Mouse (Mus musculus) retina, postnatal 1 day (tissue): Measurements from ENCODE around the gene Selplg.
"Not testable (repeated sequence)": the region's sequence is repeated elsewhere in the genome, so short reads cannot be mapped to it uniquely, and the experiment has no call there.

ENCODE experiments used
- DNase-seq: peaks from one replicate; pipeline ENCODE4 v3.0.0-alpha.2; 2012

Selplg gene

DNA sequence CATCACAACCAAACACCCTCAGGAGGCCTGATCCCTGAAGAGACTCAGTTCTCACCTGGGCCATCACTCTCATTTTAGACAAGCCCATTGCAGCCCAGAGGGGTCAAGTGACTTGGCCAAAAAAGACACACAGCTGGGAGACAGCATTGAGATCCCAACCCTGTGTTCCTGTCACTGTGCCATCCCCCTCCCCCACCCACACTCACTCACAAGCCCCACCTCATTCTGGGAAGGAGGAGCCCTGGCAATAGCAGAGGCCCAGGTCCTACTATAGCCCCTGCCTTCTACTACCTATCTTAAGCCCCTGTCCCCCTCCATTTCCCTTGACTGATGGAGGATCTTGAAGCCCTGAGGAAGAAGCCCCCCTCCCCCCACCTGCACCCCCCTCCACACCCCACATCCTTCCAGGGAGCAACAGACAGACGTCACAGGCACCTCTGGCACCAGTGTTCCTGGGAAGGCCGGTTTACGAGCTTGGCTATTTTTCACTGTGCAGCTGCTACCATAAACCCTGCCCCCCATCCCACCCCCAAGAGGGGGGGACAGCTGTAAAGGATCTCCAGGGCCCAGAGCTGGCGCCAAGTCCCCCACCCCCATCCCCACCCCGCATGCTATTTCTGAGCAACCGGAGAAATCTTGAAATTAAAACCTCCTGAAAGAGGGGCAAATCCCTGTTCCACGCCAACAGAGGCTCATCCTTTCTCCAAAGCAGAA lies 43.2 kb downstream of the Selplg start:
- DNase-seq, result no peak

DNA sequence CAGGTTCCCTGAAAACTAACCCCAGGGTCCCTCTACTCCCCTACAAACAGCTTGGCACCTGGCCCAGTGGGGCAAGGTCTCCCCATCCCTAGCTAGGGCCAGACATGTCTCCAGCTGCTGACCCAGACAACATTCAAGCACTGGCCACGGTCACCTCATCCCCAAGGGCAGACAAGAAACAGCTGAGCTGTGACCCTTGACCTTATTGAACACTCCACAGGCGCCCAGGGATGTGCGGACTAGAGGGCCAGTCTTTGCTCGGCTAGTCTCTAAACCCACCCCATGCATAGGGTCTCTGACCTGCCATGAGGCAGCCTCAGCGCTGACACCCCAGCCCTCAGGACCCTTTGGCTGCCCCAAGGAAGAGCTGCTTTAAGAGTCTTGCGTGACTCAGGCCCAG lies 43.8 kb downstream of the Selplg start:
- no peak for DNase-seq

DNA sequence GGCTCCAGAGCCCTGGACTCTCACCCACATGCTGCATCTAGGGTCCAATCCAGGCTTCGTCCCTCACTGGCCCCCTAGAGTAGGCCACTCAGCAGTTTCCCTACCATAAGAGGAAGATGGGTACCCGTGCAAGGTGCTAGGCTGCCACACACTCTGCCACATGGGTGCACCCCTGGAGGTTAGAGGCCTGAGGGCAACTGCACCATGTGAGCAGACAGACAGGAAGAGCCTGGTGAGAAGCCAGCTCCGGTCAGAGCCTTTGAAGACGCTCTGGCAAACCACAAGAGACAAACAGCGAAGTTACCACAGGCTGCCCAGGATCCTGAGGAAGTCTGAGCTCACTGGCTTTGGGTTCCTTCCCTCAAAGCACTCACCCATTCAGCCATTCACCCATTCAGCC lies 45.5 kb downstream of the Selplg start:
- no peak for DNase-seq

GRCm38 (mm10) chr5:113784104-113784503 lies 48.3 kb downstream of the Selplg start:
- not testable (repeated sequence) for DNase-seq

DNA sequence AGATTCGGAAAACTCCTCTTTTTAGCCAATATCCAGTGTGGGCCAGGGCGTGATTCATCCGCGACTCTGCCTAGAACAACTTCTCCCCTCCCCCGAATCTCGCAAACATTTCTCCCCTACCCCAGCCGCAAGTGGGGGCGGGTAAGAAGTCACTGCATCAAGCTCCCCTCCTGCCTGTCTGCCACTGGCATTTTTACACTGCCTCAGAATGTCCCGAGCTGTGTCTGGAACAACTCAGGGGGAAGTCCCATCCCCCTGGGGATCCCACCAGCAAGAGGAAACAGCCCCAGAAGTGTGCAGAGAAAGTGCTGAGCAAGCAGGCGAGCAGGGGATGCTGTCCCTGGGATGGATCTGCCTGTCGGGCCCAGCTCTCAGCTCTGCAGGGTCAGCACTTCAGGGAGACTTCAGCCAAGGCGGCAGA lies 48.9 kb downstream of the Selplg start:
- DNase-seq, result no peak

DNA sequence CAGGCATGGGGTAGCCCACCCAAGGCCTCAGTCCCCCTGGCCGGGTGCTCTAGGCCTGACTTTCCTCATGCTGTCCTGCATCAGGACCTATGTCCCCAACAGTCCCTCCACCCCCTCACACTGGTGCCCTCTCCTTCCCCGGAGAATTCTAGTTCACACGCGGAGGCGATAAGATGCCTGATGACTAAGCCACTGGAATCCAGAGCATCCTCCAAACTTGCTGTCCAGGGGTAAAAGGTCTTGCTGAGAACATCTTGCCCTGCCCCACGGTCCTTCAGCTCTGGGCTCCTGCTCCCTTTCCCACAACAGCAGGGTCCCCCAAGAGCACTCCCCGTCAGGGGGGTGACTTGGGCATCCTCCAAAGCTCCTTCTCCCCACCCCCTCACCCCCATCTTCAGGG lies 49.8 kb downstream of the Selplg start:
- no peak for DNase-seq

GRCm38 (mm10) chr5:113781875-113782274 lies 50.6 kb downstream of the Selplg start:
- no peak for DNase-seq

DNA sequence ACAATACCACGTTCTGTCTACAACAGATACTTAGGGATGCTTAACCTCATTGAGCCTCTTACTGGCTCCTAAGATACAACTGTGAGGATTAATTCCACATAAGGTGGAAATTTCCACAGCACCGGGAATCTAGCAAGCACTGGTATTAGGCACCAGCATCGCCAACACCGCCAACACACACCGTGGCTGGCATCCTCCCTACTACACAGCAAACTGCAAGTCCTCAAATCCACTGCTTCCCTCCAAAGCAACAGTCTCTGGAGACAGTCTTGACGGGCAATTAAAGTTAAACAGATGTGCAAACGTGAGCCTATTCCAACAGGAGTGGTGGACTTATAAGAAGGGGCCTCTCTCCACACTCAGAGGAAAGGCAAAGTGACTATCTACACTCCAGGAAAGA lies 51.2 kb downstream of the Selplg start:
- no peak for DNase-seq

DNA sequence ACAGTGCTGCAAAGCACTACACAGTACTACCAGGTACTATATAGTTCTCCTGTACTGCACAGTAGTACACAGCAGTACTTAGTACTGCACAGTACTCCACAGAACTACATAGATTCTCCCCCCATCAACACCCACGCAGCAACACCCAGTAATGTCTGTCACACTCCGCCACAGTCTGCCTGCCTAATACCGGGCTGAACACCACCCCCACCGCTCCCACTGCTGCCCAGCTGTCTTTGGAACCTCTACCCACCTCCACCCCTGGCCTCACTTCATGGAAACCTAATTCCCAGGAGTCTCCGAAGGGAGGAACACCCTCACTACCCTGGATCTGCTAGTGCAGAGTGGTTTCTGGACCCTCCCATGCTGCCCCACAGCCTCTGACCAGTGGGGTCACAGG lies 51.7 kb downstream of the Selplg start:
- DNase-seq, result no peak

GRCm38 (mm10) chr5:113780082-113780752 lies 52.2 kb downstream of the Selplg start:
- DNase-seq, result no peak

DNA sequence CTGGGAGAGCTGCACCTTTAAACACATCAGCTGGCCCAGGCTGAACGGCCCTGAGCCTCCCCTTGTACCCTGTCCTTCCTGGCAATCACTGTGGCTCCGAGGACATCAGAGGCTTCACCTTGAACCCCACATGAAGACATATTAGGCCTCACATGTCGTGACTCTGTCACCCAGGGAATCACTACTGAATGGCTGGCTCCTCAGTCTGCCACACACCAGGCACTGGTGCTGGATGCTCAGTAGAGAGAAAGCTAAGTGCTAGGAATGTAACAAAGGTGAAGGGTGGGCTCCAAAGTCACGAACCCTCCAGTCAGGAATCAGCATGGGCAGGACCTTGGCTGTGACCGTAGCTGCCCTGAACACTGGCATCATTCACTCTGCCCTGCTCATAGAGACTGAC lies 52.9 kb downstream of the Selplg start:
- DNase-seq, result no peak

- not testable (repeated sequence) for DNase-seq
Measured at GRCm38 (mm10) chr5:113777728-113778127, 54.7 kb downstream of the Selplg start.

DNA sequence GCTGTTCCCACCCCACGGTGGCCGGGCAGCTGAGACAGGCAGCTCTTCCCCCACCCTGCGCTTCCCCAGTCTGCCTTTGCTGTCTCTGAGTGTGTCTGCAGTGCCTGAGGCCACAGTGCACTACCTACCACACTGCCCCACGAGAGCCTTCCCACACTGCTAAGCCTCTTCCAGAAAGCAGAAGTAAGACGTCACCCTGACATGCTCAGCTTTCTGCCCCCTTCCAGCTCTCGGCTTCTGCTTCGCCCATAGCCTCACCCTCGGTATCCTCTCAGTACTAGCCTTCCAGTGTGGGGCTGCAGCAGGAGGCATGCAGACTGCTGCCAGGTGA lies 55.6 kb downstream of the Selplg start:
- DNase-seq, result no peak

DNA sequence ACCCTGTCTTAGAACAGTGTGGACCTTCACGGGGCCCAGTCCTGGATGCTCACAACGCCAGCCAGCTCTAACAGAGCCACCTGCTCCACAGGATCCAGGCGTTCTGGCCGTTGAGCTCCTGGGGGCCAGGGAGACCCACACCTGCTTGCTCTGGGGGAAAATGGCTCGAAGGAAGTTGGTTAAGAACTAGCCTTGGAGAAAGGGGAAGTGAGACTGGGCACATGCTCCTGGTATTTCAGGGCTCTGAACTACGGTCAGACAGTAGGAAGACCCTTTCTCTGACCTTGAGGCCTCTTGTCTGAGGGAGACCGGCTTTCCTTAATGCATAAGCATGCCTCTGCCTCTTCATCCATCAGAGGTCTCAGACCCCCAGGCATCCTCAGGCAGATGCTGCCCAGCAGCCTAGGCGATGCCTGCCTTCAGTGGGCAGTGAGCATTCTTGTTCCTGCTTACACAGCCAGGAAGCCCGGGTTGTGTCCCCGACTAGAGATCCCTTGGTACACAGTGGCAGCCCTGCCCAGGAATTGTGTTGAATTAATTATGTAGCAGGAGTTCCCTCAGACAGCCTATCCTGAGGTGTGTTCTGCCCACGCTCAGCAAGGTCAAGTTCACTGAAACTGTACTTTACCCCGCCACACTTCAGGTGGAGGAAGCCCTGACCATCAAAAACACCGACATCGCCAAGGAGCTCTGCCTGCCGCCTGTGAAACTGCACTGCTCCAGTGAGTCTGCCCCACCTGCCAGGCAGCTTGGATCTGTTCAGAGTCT lies 56.1 kb downstream of the Selplg start:
- no peak for DNase-seq

DNA sequence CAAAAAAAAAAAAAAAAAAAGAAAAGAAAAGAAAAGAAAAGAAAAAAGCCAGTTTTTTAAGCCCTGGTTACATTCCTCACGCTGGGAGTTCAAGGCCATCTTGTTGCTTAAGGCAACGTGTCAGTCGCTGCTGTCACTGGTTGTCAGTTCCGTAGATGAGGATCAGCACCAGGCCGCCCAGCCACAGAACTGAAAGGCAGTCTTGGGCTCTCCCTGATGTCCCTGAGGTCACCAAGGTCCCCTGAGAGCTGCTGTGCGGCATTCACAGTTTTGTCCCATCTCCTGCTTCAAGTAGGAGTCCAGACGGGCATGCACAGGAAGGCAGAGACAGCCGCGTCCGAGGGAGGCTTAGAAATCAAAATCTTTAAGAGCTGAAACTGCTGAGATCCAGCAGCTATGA lies 56.9 kb downstream of the Selplg start:
- DNase-seq, result no peak

DNA sequence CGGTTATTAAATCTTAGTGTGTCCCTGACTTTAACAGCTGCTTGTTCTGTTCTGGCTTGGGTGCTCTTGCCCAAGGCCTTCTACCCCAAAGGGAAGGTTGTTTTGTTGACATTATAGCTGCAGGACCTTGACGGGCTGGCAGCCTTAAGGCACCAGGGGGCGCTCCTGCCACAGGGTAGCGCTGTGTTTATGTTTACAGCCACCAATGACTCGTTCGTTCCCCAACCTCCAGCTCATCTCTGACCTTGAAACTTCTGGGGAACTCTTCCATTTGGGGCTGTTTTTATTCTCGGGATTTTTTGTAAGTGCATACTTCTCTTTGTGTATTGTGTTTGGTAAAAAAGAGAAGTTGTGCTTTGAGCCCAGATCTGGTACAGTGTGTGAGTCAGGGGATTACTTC lies 58.8 kb downstream of the Selplg start:
- peak; percentile 82 for DNase-seq

- DNase-seq, result no peak
Measured at GRCm38 (mm10) chr5:113772905-113773519, 59.4 kb downstream of the Selplg start.

GRCm38 (mm10) chr5:113772450-113772895 lies 60.0 kb downstream of the Selplg start, which contains the start of the genes Sart3 and Iscu:
TSS of gene Sart3 (minus strand) at chr5:113772510.
TSS of gene Iscu (plus strand) at chr5:113772748.
- peak; percentile 96 for DNase-seq

- peak; percentile 96 for DNase-seq
Measured at GRCm38 (mm10) chr5:113771213-113772162, 61.0 kb downstream of the Selplg start.

DNA sequence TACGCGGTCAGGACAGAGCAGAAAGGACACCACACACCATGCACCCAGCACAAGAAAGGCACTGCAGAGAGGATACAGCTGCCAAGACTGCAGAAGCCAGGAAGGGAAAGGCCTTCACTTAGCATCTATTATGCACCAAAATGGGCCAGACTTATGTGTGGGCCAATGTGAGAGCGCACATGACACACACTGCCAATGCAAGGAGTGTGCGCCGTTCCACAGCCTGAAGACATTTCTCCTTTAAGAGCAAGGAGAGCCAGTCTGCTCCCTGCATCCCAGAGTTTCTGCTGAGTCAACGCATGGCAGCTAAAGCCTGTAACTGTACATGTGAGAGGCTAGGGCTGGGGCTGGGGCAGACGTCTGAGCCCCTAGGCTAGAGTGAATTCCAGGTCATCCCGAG lies 63.6 kb downstream of the Selplg start:
- no peak for DNase-seq
